Mouse (Mus musculus): ENCODE results near the gene Rps6kc1. TPM values are rescaled to one million over a fixed set of nuclear protein-coding genes. Genes with fewer than 3 reads are reported as not detected.

Gene Rps6kc1
- polyA plus RNA-seq (2016; fragmentation: Nextera tagmentation; extraction: Ambion mirVana), result 11.9 and 13.1 TPM in 2 replicates

- Histone ChIP-seq H3K4me2 (peak within 1 kb of the TSS; percentile 79), H3K36me3 (no peaks in the 10 kb centered on the region), H3K27me3 (replicated peaks) (no peaks in the 10 kb centered on the region), H3K9me3 (replicated peaks) (no peaks in the 10 kb centered on the region), H3K4me3 (peak within 1 kb of the TSS; percentile 90), H3K4me1 (replicated peaks) (peaks cover 11% of the 10 kb centered on the region), H3K9ac (peak within 1 kb of the TSS; percentile 88), H3K27ac (ENCODE audit: poor library complexity, severe bottlenecking) (0 out of 2 replicates have a peak within 1 kb of the TSS, but pooled peaks have one; percentile 41)
- ATAC-seq (ENCODE audit: insufficient number of reproducible peaks, low FRiP score), result peak; percentile 90
- under 1% methylated on average over 47 of the region's 47 CpGs for WGBS
Observed at GRCm38 (mm10) chr1:190911415-190912123, at the start of gene Rps6kc1. TSS of gene Rps6kc1 (minus strand) at chr1:190911770.

GRCm38 (mm10) chr1:190958821-190959220 lies 47.3 kb upstream of the Rps6kc1 start:
- Histone ChIP-seq H3K9me3 (replicated peaks) (no peaks in the 10 kb centered on the region), H3K9ac (peak overlapping the region; percentile 27; the same call in 1 of the 2 replicates), H3K27me3 (replicated peaks) (no peaks in the 10 kb centered on the region), H3K4me2 (no peak overlapping the region), H3K4me1 (replicated peaks) (peaks cover 32% of the 10 kb centered on the region), H3K36me3 (peaks cover 95% of the 10 kb centered on the region), H3K4me3 (no peak overlapping the region), H3K27ac (ENCODE audit: poor library complexity, severe bottlenecking) (peak overlapping the region; percentile 43)
- 37% methylated on average over 5 of the region's 5 CpGs for WGBS
- no peak for ATAC-seq (ENCODE audit: insufficient number of reproducible peaks, low FRiP score)

- Histone ChIP-seq H3K27me3 (replicated peaks) (no peaks in the 10 kb centered on the region), H3K9ac (no peak overlapping the region), H3K4me2 (no peak overlapping the region), H3K27ac (ENCODE audit: poor library complexity, severe bottlenecking) (peak overlapping the region; percentile 92), H3K36me3 (peaks cover 90% of the 10 kb centered on the region), H3K4me1 (replicated peaks) (peaks cover 46% of the 10 kb centered on the region), H3K9me3 (replicated peaks) (no peaks in the 10 kb centered on the region), H3K4me3 (no peak overlapping the region)
- ATAC-seq (ENCODE audit: insufficient number of reproducible peaks, low FRiP score), result peak; percentile 74
- whole genome bisulfite sequencing, result 39% methylated on average over 3 of the region's 3 CpGs
Observed at GRCm38 (mm10) chr1:190953009-190953408, 41.4 kb upstream of the Rps6kc1 start.

GRCm38 (mm10) chr1:190951014-190951413 lies 39.4 kb upstream of the Rps6kc1 start:
- Histone ChIP-seq H3K9ac (no peak overlapping the region), H3K27me3 (replicated peaks) (no peaks in the 10 kb centered on the region), H3K4me1 (replicated peaks) (peaks cover 46% of the 10 kb centered on the region), H3K4me2 (no peak overlapping the region), H3K4me3 (no peak overlapping the region), H3K36me3 (peaks cover 85% of the 10 kb centered on the region), H3K9me3 (replicated peaks) (no peaks in the 10 kb centered on the region), H3K27ac (ENCODE audit: poor library complexity, severe bottlenecking) (no peak overlapping the region)
- no peak for ATAC-seq (ENCODE audit: insufficient number of reproducible peaks, low FRiP score)
- WGBS, result 61% methylated on average over 5 of the region's 5 CpGs

- H3K9ac ChIP-seq, result no peak overlapping the region
- no peaks in the 10 kb centered on the region for H3K9me3 ChIP-seq (replicated peaks)
- no peak overlapping the region for H3K4me2 ChIP-seq
- 88% methylated on average over 17 of the region's 17 CpGs for WGBS
- H3K27me3 ChIP-seq (replicated peaks), result no peaks in the 10 kb centered on the region
- H3K27ac ChIP-seq (ENCODE audit: poor library complexity, severe bottlenecking), result peak overlapping the region; percentile 28; the same call in 1 of the 2 replicates
- H3K36me3 ChIP-seq, result peaks cover 77% of the 10 kb centered on the region
- ATAC-seq (ENCODE audit: insufficient number of reproducible peaks, low FRiP score), result no peak
- no peak overlapping the region for H3K4me3 ChIP-seq
- H3K4me1 ChIP-seq (replicated peaks), result peaks cover 27% of the 10 kb centered on the region
Observed at GRCm38 (mm10) chr1:190948846-190949245, 37.3 kb upstream of the Rps6kc1 start.

- Histone ChIP-seq H3K9ac (no peak overlapping the region), H3K36me3 (peaks cover 78% of the 10 kb centered on the region), H3K4me3 (no peak overlapping the region), H3K4me1 (replicated peaks) (peaks cover 23% of the 10 kb centered on the region), H3K27ac (ENCODE audit: poor library complexity, severe bottlenecking) (0 out of 2 replicates have a peak overlapping the region, but pooled peaks have one; percentile 28), H3K9me3 (replicated peaks) (no peaks in the 10 kb centered on the region), H3K4me2 (no peak overlapping the region), H3K27me3 (replicated peaks) (no peaks in the 10 kb centered on the region)
- no peak for ATAC-seq (ENCODE audit: insufficient number of reproducible peaks, low FRiP score)
- 86% methylated on average over 7 of the region's 7 CpGs for WGBS
Observed at GRCm38 (mm10) chr1:190948439-190948838, 36.9 kb upstream of the Rps6kc1 start.

GRCm38 (mm10) chr1:190947986-190948385 lies 36.4 kb upstream of the Rps6kc1 start:
- peaks cover 19% of the 10 kb centered on the region for H3K4me1 ChIP-seq (replicated peaks)
- H3K4me2 ChIP-seq, result no peak overlapping the region
- no peaks in the 10 kb centered on the region for H3K9me3 ChIP-seq (replicated peaks)
- H3K4me3 ChIP-seq, result no peak overlapping the region
- no peak for ATAC-seq (ENCODE audit: insufficient number of reproducible peaks, low FRiP score)
- H3K27ac ChIP-seq (ENCODE audit: poor library complexity, severe bottlenecking), result no peak overlapping the region
- no peaks in the 10 kb centered on the region for H3K27me3 ChIP-seq (replicated peaks)
- WGBS, result 83% methylated on average over 5 of the region's 5 CpGs
- peaks cover 81% of the 10 kb centered on the region for H3K36me3 ChIP-seq
- H3K9ac ChIP-seq, result no peak overlapping the region

GRCm38 (mm10) chr1:190944109-190944760 lies 32.7 kb upstream of the Rps6kc1 start:
- Histone ChIP-seq H3K4me1 (replicated peaks) (no peaks in the 10 kb centered on the region; the same call in 1 of the 2 replicates), H3K4me2 (no peak overlapping the region), H3K27me3 (replicated peaks) (no peaks in the 10 kb centered on the region), H3K36me3 (peaks cover 84% of the 10 kb centered on the region), H3K27ac (ENCODE audit: poor library complexity, severe bottlenecking) (no peak overlapping the region), H3K9ac (no peak overlapping the region), H3K9me3 (replicated peaks) (no peaks in the 10 kb centered on the region), H3K4me3 (no peak overlapping the region)
- ATAC-seq (ENCODE audit: insufficient number of reproducible peaks, low FRiP score), result peak; percentile 77
- WGBS, result 44% methylated on average over 6 of the region's 6 CpGs

- Histone ChIP-seq H3K9ac (no peak overlapping the region), H3K36me3 (peaks cover 72% of the 10 kb centered on the region), H3K27me3 (replicated peaks) (no peaks in the 10 kb centered on the region), H3K27ac (ENCODE audit: poor library complexity, severe bottlenecking) (no peak overlapping the region), H3K9me3 (replicated peaks) (no peaks in the 10 kb centered on the region), H3K4me1 (replicated peaks) (no peaks in the 10 kb centered on the region; the same call in 1 of the 2 replicates), H3K4me3 (no peak overlapping the region), H3K4me2 (no peak overlapping the region)
- WGBS, result 92% methylated on average over 7 of the region's 7 CpGs
- no peak for ATAC-seq (ENCODE audit: insufficient number of reproducible peaks, low FRiP score)
Observed at GRCm38 (mm10) chr1:190939803-190940202, 28.2 kb upstream of the Rps6kc1 start.

- WGBS, result 85% methylated on average over 6 of the region's 6 CpGs
- Histone ChIP-seq H3K4me3 (no peak overlapping the region), H3K27me3 (replicated peaks) (no peaks in the 10 kb centered on the region), H3K9me3 (replicated peaks) (no peaks in the 10 kb centered on the region), H3K27ac (ENCODE audit: poor library complexity, severe bottlenecking) (no peak overlapping the region), H3K4me1 (replicated peaks) (peaks cover 14% of the 10 kb centered on the region), H3K36me3 (peaks cover 21% of the 10 kb centered on the region), H3K4me2 (0 out of 2 replicates have a peak overlapping the region, but pooled peaks have one; percentile 16), H3K9ac (no peak overlapping the region)
- no peak for ATAC-seq (ENCODE audit: insufficient number of reproducible peaks, low FRiP score)
Observed at GRCm38 (mm10) chr1:190930181-190930580, 18.6 kb upstream of the Rps6kc1 start.

- no peaks in the 10 kb centered on the region for H3K9me3 ChIP-seq (replicated peaks)
- WGBS, result 5% methylated on average over 26 of the region's 27 CpGs
- peak overlapping the region; percentile 84 for H3K4me2 ChIP-seq
- peaks cover 11% of the 10 kb centered on the region for H3K36me3 ChIP-seq
- H3K4me3 ChIP-seq, result peak overlapping the region; percentile 88
- no peaks in the 10 kb centered on the region for H3K27me3 ChIP-seq (replicated peaks)
- H3K4me1 ChIP-seq (replicated peaks), result peaks cover 14% of the 10 kb centered on the region
- peak overlapping the region; percentile 99 for H3K27ac ChIP-seq (ENCODE audit: poor library complexity, severe bottlenecking)
- H3K9ac ChIP-seq, result peak overlapping the region; percentile 97
- peak; percentile 18; the same call in 1 of the 2 replicates for ATAC-seq (ENCODE audit: insufficient number of reproducible peaks, low FRiP score)
Observed at GRCm38 (mm10) chr1:190929010-190929695, 17.6 kb upstream of the Rps6kc1 start.
